In genomic region chr16:44484079-44484478, GRCm38 (mm10) we compare ENCODE assay signal across 8 mouse cellular contexts.
A peak's percentile ranks its signal among the peaks of the same experiment; 100 is the strongest.
DNase-seq lines count a peak whose midpoint lies in the region; ATAC-seq and TF ChIP-seq lines count a peak whose summit lies in the region.

No protein-coding gene starts in this region.

- no peak overlapping the region for H3K27ac ChIP-seq in heart, adult 2 months
- H3K27ac ChIP-seq in heart, embryonic 12.5 days (ENCODE audit: poor library complexity, severe bottlenecking) = no peak overlapping the region
- no peak overlapping the region for H3K27ac ChIP-seq in bone marrow macrophage, adult 2 months (ENCODE audit: insufficient read depth, low read depth, low read length)
- no peak overlapping the region for H3K27ac ChIP-seq in forebrain, embryonic 10.5 days
- no peak overlapping the region for H3K27ac ChIP-seq in midbrain, embryonic 16.5 days (ENCODE audit: low read length)
- peak overlapping the region; percentile 66 for H3K27ac ChIP-seq in stomach, embryonic 16.5 days (ENCODE audit: low read length)

- TF ChIP-seq POLR2A in heart, adult 2 months (IDR thresholded peaks at IDR 0.05; ENCODE audit: insufficient read depth, low read depth, low read length) = no peak
- TF ChIP-seq POLR2A in bone marrow macrophage, adult 2 months (IDR thresholded peaks at IDR 0.05; ENCODE audit: borderline replicate concordance, low read depth, low read length) = no peak

- H3K4me2 ChIP-seq in heart, embryonic 12.5 days = no peak overlapping the region
- no peak overlapping the region for H3K4me2 ChIP-seq in midbrain, embryonic 16.5 days (ENCODE audit: low read length)
- no peak overlapping the region for H3K4me2 ChIP-seq in stomach, embryonic 16.5 days (ENCODE audit: low read depth, low read length)

- TF ChIP-seq CTCF in heart, adult 2 months (IDR thresholded peaks at IDR 0.05) = no peak
- peak; percentile 55; the same call in 1 of the 2 replicates for TF ChIP-seq CTCF in bone marrow macrophage, adult 2 months (IDR thresholded peaks at IDR 0.05; ENCODE audit: low read depth, low read length)

- WGBS in heart, adult 2 months = 5% methylated on average over 7 of the region's 7 CpGs
- WGBS in heart, embryonic 12.5 days = 7% methylated on average over 7 of the region's 7 CpGs
- WGBS in forebrain, embryonic 10.5 days = 9% methylated on average over 7 of the region's 7 CpGs
- 5% methylated on average over 7 of the region's 7 CpGs for WGBS in midbrain, embryonic 16.5 days
- WGBS in stomach, embryonic 16.5 days = 4% methylated on average over 7 of the region's 7 CpGs

- no peaks in the 10 kb centered on the region for H3K79me2 ChIP-seq in heart, adult 2 months (replicated peaks; ENCODE audit: control insufficient read depth, insufficient read depth, low read length)

- no peak overlapping the region for H3K9ac ChIP-seq in heart, adult 2 months (ENCODE audit: low read depth, low read length)
- H3K9ac ChIP-seq in heart, embryonic 12.5 days = no peak overlapping the region
- no peak overlapping the region for H3K9ac ChIP-seq in midbrain, embryonic 16.5 days (ENCODE audit: low read depth, low read length)
- no peak overlapping the region for H3K9ac ChIP-seq in stomach, embryonic 16.5 days (ENCODE audit: low read length)

- peak; percentile 91 for TF ChIP-seq EP300 in heart, adult 2 months (IDR thresholded peaks at IDR 0.05; ENCODE audit: insufficient read depth, low read depth, low read length)

- no peaks in the 10 kb centered on the region for H3K9me3 ChIP-seq in heart, embryonic 12.5 days (replicated peaks)
- H3K9me3 ChIP-seq in forebrain, embryonic 10.5 days = no peaks in the 10 kb centered on the region
- H3K9me3 ChIP-seq in midbrain, embryonic 16.5 days (replicated peaks; ENCODE audit: control insufficient read depth, low read length, poor library complexity, severe bottlenecking) = no peaks in the 10 kb centered on the region
- no peaks in the 10 kb centered on the region for H3K9me3 ChIP-seq in stomach, embryonic 16.5 days (replicated peaks; ENCODE audit: control insufficient read depth, low read length)

- no peak for ATAC-seq in heart, embryonic 12.5 days (ENCODE audit: insufficient number of reproducible peaks, low FRiP score)
- peak; percentile 15; the same call in 1 of the 2 replicates for ATAC-seq in midbrain, embryonic 16.5 days
- no peak for ATAC-seq in stomach, embryonic 16.5 days (ENCODE audit: insufficient read depth, low FRiP score)

- H3K36me3 ChIP-seq in heart, adult 2 months (ENCODE audit: control insufficient read depth, insufficient read depth, low read length) = no peaks in the 10 kb centered on the region
- peaks cover 29% of the 10 kb centered on the region for H3K36me3 ChIP-seq in heart, embryonic 12.5 days
- peaks cover 81% of the 10 kb centered on the region for H3K36me3 ChIP-seq in forebrain, embryonic 10.5 days (replicated peaks)
- no peaks in the 10 kb centered on the region for H3K36me3 ChIP-seq in midbrain, embryonic 16.5 days (ENCODE audit: control insufficient read depth, insufficient read depth, low read length)
- H3K36me3 ChIP-seq in stomach, embryonic 16.5 days (ENCODE audit: control insufficient read depth, insufficient read depth, low read length) = no peaks in the 10 kb centered on the region

- no peaks in the 10 kb centered on the region for H3K4me1 ChIP-seq in heart, adult 2 months (ENCODE audit: control insufficient read depth, insufficient read depth, low read length)
- H3K4me1 ChIP-seq in heart, embryonic 12.5 days (replicated peaks) = no peaks in the 10 kb centered on the region; the same call in 1 of the 2 replicates
- H3K4me1 ChIP-seq in bone marrow macrophage, adult 2 months (ENCODE audit: control insufficient read depth, insufficient read depth, low read length) = no peaks in the 10 kb centered on the region
- peaks cover 28% of the 10 kb centered on the region for H3K4me1 ChIP-seq in forebrain, embryonic 10.5 days
- peaks cover 3% of the 10 kb centered on the region for H3K4me1 ChIP-seq in midbrain, embryonic 16.5 days (ENCODE audit: control insufficient read depth, insufficient read depth, low read length)
- peaks cover 22% of the 10 kb centered on the region for H3K4me1 ChIP-seq in stomach, embryonic 16.5 days (ENCODE audit: control insufficient read depth, insufficient read depth, low read length)

- intact Hi-C loops in heart, adult 2 months (cut with DNase I) = loop anchor here (1.0 to 10.0 kb wide), 3 partner anchors 160 to 608 kb away; partner anchors contain the start of gene Ccdc80
- intact Hi-C loops in left cerebral cortex, postnatal 14 days (cut with DNase I) = loop anchor here (10.0 kb wide), 1 partner anchor 231 kb away; no protein-coding TSS in a partner anchor

- H3K27me3 ChIP-seq in heart, adult 2 months (ENCODE audit: control insufficient read depth, insufficient read depth, low read length) = no peaks in the 10 kb centered on the region
- no peaks in the 10 kb centered on the region for H3K27me3 ChIP-seq in heart, embryonic 12.5 days (replicated peaks)
- peaks cover 9% of the 10 kb centered on the region for H3K27me3 ChIP-seq in forebrain, embryonic 10.5 days (ENCODE audit: poor library complexity, severe bottlenecking)
- no peaks in the 10 kb centered on the region for H3K27me3 ChIP-seq in midbrain, embryonic 16.5 days (ENCODE audit: control insufficient read depth, insufficient read depth, low read depth, low read length)
- H3K27me3 ChIP-seq in stomach, embryonic 16.5 days (ENCODE audit: control insufficient read depth, insufficient read depth, low read length) = no peaks in the 10 kb centered on the region

- DNase-seq in heart, adult 2 months = peak; percentile 58 to 87
- DNase-seq in forebrain, embryonic 10.5 days (ENCODE audit: extremely low spot score, low spot score) = peak; percentile 72
- DNase-seq in hindlimb bud, embryonic 11.5 days (ENCODE audit: extremely low spot score, low read depth, low spot score) = peak; percentile 69
- DNase-seq in left cerebral cortex, postnatal 14 days (ENCODE audit: low spot score in 2 of 2) = peak; percentile 88 to 94

- no peak overlapping the region for H3K4me3 ChIP-seq in heart, adult 2 months
- H3K4me3 ChIP-seq in heart, embryonic 12.5 days = no peak overlapping the region
- H3K4me3 ChIP-seq in bone marrow macrophage, adult 2 months (ENCODE audit: insufficient read depth, low read length) = no peak overlapping the region
- H3K4me3 ChIP-seq in forebrain, embryonic 10.5 days = no peak overlapping the region
- no peak overlapping the region for H3K4me3 ChIP-seq in midbrain, embryonic 16.5 days (ENCODE audit: low read depth, low read length)
- H3K4me3 ChIP-seq in stomach, embryonic 16.5 days (replicated peaks; ENCODE audit: low read length) = no peak overlapping the region
